Mouse (Mus musculus): Measurements from ENCODE around the gene Slc36a3.
A peak's percentile ranks its signal among the peaks of the same experiment; 100 is the strongest.

The Slc36a3 gene

GRCm38 (mm10) chr11:55151608-55152007, at the start of gene Slc36a3:
Gene Slc36a3 (minus strand): TSS chr11:55151708.
- no peak for DNase-seq (ENCODE audit: low spot score)

GRCm38 (mm10) chr11:55197740-55198510, 46.4 kb upstream of the Slc36a3 start:
- DNase-seq (ENCODE audit: low spot score): no peak

- DNase-seq (ENCODE audit: low spot score): peak; percentile 60
Measured at GRCm38 (mm10) chr11:55197086-55197485, 45.6 kb upstream of the Slc36a3 start.

GRCm38 (mm10) chr11:55190216-55190615, 38.7 kb upstream of the Slc36a3 start:
- no peak for DNase-seq (ENCODE audit: low spot score)

- DNase-seq (ENCODE audit: low spot score): no peak
Measured at GRCm38 (mm10) chr11:55187777-55188176, 36.3 kb upstream of the Slc36a3 start.

- no peak for DNase-seq (ENCODE audit: low spot score)
Measured at GRCm38 (mm10) chr11:55187292-55187691, 35.8 kb upstream of the Slc36a3 start.

GRCm38 (mm10) chr11:55184733-55185291, 33.3 kb upstream of the Slc36a3 start, which contains the start of gene Slc36a2:
Gene Slc36a2 (minus strand): TSS chr11:55185077.
- no peak for DNase-seq (ENCODE audit: low spot score)

- DNase-seq (ENCODE audit: low spot score): no peak
Measured at GRCm38 (mm10) chr11:55184246-55184645, 32.7 kb upstream of the Slc36a3 start.

GRCm38 (mm10) chr11:55183124-55183523, 31.6 kb upstream of the Slc36a3 start:
- DNase-seq (ENCODE audit: low spot score): no peak

- no peak for DNase-seq (ENCODE audit: low spot score)
Measured at GRCm38 (mm10) chr11:55179856-55180255, 28.3 kb upstream of the Slc36a3 start.

- DNase-seq (ENCODE audit: low spot score): no peak
Measured at GRCm38 (mm10) chr11:55178830-55179229, 27.3 kb upstream of the Slc36a3 start.

- DNase-seq (ENCODE audit: low spot score): no peak
Measured at GRCm38 (mm10) chr11:55170501-55170900, 19.0 kb upstream of the Slc36a3 start.

- no peak for DNase-seq (ENCODE audit: low spot score)
Measured at GRCm38 (mm10) chr11:55168914-55169313, 17.4 kb upstream of the Slc36a3 start.

- DNase-seq (ENCODE audit: low spot score): no peak
Measured at GRCm38 (mm10) chr11:55168504-55168903, 17.0 kb upstream of the Slc36a3 start.

- no peak for DNase-seq (ENCODE audit: low spot score)
Measured at GRCm38 (mm10) chr11:55165748-55166147, 14.2 kb upstream of the Slc36a3 start.

GRCm38 (mm10) chr11:55164723-55165122, 13.2 kb upstream of the Slc36a3 start:
- peak; percentile 42 for DNase-seq (ENCODE audit: low spot score)

- DNase-seq (ENCODE audit: low spot score): peak; percentile 63
Measured at GRCm38 (mm10) chr11:55162670-55163069, 11.2 kb upstream of the Slc36a3 start.

GRCm38 (mm10) chr11:55158785-55159359, 7.4 kb upstream of the Slc36a3 start:
- DNase-seq (ENCODE audit: low spot score): peak; percentile 77

- no peak for DNase-seq (ENCODE audit: low spot score)
Measured at GRCm38 (mm10) chr11:55155070-55155421, 3.5 kb upstream of the Slc36a3 start.

GRCm38 (mm10) chr11:55154398-55155069, 3.0 kb upstream of the Slc36a3 start:
- DNase-seq (ENCODE audit: low spot score): no peak

GRCm38 (mm10) chr11:55148461-55148860, 3.0 kb downstream of the Slc36a3 start:
- no peak for DNase-seq (ENCODE audit: low spot score)

GRCm38 (mm10) chr11:55147423-55147822, 4.1 kb downstream of the Slc36a3 start:
- DNase-seq (ENCODE audit: low spot score): no peak

GRCm38 (mm10) chr11:55146855-55147254, 4.7 kb downstream of the Slc36a3 start:
- DNase-seq (ENCODE audit: low spot score): no peak
